Mouse (Mus musculus): ENCODE data around the gene Arhgap22. TPM values are rescaled to one million over a fixed set of nuclear protein-coding genes. Genes with fewer than 3 reads are reported as not detected.

Gene Arhgap22
- polyA plus RNA-seq, 1 experiment from 2014 or later, result 2.6 TPM

DNA sequence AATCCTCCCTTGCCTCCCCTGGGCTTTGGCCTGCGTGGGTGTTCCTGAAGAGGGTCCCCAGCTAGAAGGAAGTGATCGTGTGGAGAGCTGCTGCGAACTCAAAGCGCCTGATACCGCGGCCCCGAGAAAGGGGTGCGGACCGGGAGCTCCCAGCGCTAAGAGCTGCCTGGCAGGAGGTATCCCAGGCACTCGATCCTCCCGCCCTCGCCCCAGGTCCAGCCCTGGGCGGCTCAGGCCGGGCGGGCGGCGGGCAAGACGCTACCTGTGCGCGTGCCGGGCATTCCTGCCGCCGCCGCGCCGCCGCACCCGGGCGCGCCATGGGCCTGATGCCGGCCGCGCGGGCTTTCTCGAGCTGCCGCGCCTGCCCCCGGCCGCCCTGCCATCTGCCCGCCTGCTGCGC is 137.2 kb downstream of the Arhgap22 start:
- Histone ChIP-seq H3K9me3 (no peaks in the 10 kb centered on the region), H3K4me2 (peak overlapping the region; percentile 92), H3K9ac (peak overlapping the region; percentile 54), H3K4me1 (peaks cover 8% of the 10 kb centered on the region), H3K27ac (no peak overlapping the region), H3K36me3 (replicated peaks) (no peaks in the 10 kb centered on the region), H3K27me3 (replicated peaks) (peaks cover 42% of the 10 kb centered on the region), H3K4me3 (peak overlapping the region; percentile 50)
- peak; percentile 56; the same call in 1 of the 2 replicates for ATAC-seq (replicated peaks)
- WGBS, result 1% methylated on average over 39 of the region's 42 CpGs

DNA sequence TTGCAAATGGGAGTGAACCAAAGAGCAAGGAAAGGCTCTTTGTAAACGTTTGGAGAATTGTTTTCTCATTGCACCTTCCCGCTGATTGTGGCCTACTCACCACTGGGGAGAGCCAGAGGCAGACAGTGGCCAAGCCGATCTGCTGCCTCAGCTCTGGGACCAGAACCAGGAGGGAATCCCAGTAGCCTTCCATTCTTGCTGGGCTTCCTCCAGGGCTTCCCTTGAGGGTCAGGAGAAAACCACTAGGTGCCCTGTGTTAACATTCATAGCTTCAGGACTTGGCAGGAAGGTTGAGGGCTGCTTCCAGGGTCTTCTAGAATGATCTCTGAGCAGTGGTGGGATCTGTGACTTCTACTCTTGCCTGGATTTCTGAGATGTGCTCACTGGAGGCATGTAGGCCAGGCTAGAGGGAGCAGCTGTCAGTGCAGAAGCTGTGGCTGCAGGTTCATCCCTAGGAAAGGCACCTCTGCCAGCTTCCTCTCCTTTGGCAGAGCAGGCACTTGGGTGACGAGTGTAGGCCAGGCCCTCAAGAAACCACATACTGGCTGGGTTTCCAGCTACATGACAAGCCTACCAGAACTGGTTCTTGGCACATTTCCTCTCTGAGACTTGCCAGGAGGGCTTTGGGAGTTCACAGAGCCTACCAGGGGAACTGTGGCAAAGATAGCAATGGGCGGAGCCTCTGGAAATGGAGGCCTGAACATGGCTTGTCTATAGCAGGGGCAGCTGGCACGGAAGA is 138.3 kb downstream of the Arhgap22 start:
- Histone ChIP-seq H3K36me3 (replicated peaks) (no peaks in the 10 kb centered on the region), H3K4me3 (no peak overlapping the region), H3K9me3 (no peaks in the 10 kb centered on the region), H3K4me2 (no peak overlapping the region), H3K27ac (no peak overlapping the region), H3K27me3 (replicated peaks) (peaks cover 42% of the 10 kb centered on the region), H3K9ac (no peak overlapping the region), H3K4me1 (peaks cover 8% of the 10 kb centered on the region)
- 74% methylated on average over 6 of the region's 6 CpGs for WGBS
- ATAC-seq (replicated peaks), result no peak

DNA sequence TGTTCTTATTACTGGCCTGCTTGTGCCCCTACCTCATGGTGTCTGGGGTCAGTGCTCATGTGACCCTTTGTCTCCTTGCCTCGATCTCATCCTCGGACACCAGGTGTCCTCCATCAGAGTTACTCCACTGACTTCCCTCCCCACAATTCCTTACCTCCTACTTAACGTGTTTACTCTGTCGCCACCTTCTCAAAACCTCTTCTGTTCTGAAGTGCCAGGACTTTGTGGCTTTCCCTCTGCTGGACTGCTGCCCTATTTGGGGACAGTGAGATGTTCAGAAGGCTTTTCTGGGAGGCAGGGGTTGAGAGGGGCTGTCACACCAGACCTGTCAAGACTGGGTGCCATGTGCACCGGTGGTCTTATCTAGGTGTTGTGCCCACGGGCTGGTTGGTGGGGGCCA is 139.1 kb downstream of the Arhgap22 start:
- WGBS, result 85% methylated on average over 6 of the region's 6 CpGs
- no peaks in the 10 kb centered on the region for H3K9me3 ChIP-seq
- no peak overlapping the region for H3K4me3 ChIP-seq
- H3K4me1 ChIP-seq, result peaks cover 8% of the 10 kb centered on the region
- no peak overlapping the region for H3K4me2 ChIP-seq
- H3K9ac ChIP-seq, result no peak overlapping the region
- no peak for ATAC-seq (replicated peaks)
- H3K36me3 ChIP-seq (replicated peaks), result no peaks in the 10 kb centered on the region
- no peak overlapping the region for H3K27ac ChIP-seq
- peaks cover 42% of the 10 kb centered on the region for H3K27me3 ChIP-seq (replicated peaks)

DNA sequence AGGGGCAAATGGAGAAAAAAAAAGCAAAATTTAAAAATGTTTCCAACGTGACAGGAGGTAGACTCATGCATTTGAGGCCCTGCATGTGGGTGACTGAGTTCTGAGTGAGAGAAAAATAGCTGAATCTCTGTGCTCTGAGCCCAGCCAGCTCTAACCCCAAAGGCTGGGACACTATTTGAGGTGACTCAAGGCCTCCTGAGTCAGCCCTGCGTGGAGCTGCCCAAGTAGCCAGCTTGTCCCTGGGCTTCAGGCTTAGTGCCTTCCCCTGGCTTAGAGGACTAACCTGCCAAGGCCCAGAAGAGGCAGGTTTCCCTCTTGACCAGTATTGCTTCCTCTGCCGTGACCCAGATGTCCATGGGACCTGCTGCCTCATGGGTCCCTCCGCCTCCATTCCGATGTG is 141.4 kb downstream of the Arhgap22 start:
- Histone ChIP-seq H3K4me3 (no peak overlapping the region), H3K36me3 (replicated peaks) (no peaks in the 10 kb centered on the region), H3K9me3 (no peaks in the 10 kb centered on the region), H3K9ac (no peak overlapping the region), H3K4me1 (peaks cover 8% of the 10 kb centered on the region), H3K27me3 (replicated peaks) (peaks cover 25% of the 10 kb centered on the region), H3K27ac (no peak overlapping the region), H3K4me2 (no peak overlapping the region)
- WGBS, result 88% methylated on average over 5 of the region's 5 CpGs
- ATAC-seq (replicated peaks), result no peak

DNA sequence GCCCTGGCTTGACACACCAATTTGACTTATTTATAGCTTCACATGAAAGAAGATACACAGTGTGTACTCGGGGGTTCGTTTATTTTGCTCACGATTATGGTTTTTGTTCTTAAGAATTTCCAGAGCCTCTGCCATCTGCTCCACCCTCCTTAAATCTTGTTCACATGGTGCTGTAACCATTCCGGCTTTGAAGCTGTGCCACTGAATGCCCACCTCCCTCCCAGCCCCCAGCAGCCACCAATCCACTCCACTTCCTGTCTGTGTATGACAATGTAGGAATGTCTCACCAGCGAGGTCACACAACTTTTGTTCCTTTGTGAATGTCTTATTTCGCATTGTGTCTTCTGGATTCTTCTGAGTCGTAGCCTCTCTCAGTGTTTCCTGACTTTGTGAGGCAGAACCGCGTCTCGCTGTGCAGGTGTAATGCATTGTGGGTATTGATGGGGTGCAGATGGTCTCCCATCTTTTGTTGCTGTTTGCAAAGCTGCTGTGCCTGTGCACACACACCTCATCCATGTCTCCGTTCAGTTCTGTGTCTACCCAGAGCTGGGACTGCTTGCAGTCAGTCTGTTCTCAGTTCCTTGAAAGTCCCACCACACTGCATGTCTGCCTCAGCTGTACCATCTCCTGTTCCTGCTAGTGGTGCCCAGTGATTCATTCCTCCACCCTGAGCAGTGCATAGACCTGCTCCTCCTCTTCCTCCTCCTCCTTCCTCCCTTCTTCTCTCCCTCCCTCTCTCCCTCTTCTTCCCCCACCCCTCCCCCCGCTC is 144.0 kb downstream of the Arhgap22 start:
- Histone ChIP-seq H3K27ac (no peak overlapping the region), H3K9ac (no peak overlapping the region), H3K9me3 (no peaks in the 10 kb centered on the region), H3K36me3 (replicated peaks) (no peaks in the 10 kb centered on the region), H3K4me2 (no peak overlapping the region), H3K4me3 (no peak overlapping the region), H3K27me3 (replicated peaks) (0 out of 2 replicates have a peak, but pooled peaks cover under 1% of the 10 kb centered on the region), H3K4me1 (peaks cover 5% of the 10 kb centered on the region)
- WGBS, result 68% methylated on average over 12 of the region's 12 CpGs
- ATAC-seq (replicated peaks), result no peak

DNA sequence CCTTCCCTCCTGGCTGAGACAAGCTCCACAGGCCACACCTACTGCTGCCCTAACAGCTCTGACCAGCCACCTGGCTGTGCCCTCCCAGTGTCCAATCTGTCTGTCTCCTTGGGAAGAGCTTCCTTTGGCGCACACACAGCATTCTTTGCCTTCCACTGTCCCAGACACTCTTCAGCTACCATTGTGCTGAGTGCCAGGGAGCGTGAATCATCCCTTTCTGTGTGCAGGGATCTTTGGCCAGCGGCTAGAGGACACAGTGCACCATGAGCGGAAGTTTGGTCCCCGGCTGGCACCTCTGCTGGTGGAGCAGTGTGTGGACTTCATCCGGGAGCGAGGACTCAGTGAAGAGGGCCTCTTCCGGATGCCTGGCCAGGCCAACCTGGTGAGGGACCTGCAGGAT is 145.1 kb downstream of the Arhgap22 start:
- no peaks in the 10 kb centered on the region for H3K27me3 ChIP-seq (replicated peaks)
- no peak overlapping the region for H3K9ac ChIP-seq
- H3K4me1 ChIP-seq, result peaks cover 6% of the 10 kb centered on the region
- WGBS, result 87% methylated on average over 8 of the region's 8 CpGs
- ATAC-seq (replicated peaks), result no peak
- H3K9me3 ChIP-seq, result no peaks in the 10 kb centered on the region
- H3K4me2 ChIP-seq, result no peak overlapping the region
- no peak overlapping the region for H3K4me3 ChIP-seq
- no peaks in the 10 kb centered on the region for H3K36me3 ChIP-seq (replicated peaks)
- H3K27ac ChIP-seq, result no peak overlapping the region

DNA sequence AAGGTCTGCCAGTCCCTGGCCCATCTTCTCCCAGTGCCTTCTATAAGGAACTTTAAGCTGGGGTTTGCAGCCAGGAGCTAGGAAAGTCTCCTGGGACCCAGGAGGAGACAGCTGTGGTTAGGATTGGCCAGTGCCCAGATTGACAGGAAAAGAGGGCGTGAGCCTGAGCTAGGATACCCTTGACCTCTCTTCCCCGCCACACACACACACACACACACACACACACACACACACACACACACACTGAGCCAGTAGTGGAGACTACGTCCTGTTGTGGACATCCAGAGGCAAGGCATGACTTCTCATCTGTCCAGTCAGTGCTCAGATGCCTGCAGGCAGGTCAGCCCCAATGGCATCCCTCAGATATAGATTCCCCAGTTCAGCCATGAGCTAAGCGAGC is 147.7 kb downstream of the Arhgap22 start:
- H3K4me1 ChIP-seq, result peaks cover 6% of the 10 kb centered on the region
- no peak overlapping the region for H3K9ac ChIP-seq
- no peaks in the 10 kb centered on the region for H3K9me3 ChIP-seq
- no peak overlapping the region for H3K27ac ChIP-seq
- no peak overlapping the region for H3K4me2 ChIP-seq
- ATAC-seq (replicated peaks), result no peak
- 70% methylated on average over 3 of the region's 4 CpGs for WGBS
- H3K27me3 ChIP-seq (replicated peaks), result no peaks in the 10 kb centered on the region
- no peak overlapping the region for H3K4me3 ChIP-seq
- no peaks in the 10 kb centered on the region for H3K36me3 ChIP-seq (replicated peaks)

DNA sequence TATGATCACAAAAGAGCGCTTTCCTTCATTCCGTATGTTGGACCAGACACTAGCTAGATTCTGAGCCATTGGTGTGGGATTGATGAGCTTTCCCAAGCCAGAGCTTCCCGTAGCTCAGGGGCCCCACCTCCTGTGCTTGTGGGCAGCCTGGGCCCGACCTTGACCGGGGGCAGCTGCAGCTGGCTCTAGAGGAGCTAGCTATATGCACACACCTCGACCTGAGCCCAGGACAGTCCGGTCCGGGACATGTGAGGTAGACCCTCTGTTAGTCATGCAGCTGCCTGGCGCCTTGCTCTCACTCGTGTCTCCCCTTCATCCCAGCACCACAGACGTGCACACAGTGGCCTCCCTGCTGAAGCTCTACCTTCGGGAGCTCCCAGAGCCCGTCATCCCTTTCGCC is 148.3 kb downstream of the Arhgap22 start:
- ATAC-seq (replicated peaks), result no peak
- 76% methylated on average over 14 of the region's 14 CpGs for WGBS
- Histone ChIP-seq H3K36me3 (replicated peaks) (no peaks in the 10 kb centered on the region), H3K9ac (no peak overlapping the region), H3K4me1 (peaks cover 9% of the 10 kb centered on the region), H3K4me3 (no peak overlapping the region), H3K27ac (no peak overlapping the region), H3K4me2 (no peak overlapping the region), H3K27me3 (replicated peaks) (no peaks in the 10 kb centered on the region), H3K9me3 (no peaks in the 10 kb centered on the region)

DNA sequence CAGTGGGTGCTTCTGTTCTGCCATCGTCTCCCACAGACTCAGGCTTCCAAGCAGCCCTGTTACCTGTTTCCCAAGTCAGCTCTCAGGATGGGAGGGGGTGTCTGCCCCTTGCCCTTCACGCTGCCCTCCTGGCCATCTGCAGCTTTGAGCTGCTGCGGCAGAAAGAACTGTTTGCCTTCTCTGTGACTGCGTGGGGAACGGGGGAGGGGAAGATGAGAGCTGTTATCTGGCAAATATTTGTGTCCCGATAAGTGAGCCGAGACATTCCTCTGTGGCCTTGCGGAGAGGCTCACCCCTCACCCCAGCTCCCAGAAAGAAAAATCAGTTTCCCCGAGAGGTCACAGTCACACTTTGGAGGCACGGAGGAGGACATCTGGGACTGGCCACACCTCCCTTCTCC is 149.0 kb downstream of the Arhgap22 start:
- H3K9me3 ChIP-seq, result no peaks in the 10 kb centered on the region
- no peak overlapping the region for H3K27ac ChIP-seq
- no peaks in the 10 kb centered on the region for H3K36me3 ChIP-seq (replicated peaks)
- H3K4me2 ChIP-seq, result no peak overlapping the region
- WGBS, result 40% methylated on average over 10 of the region's 10 CpGs
- peaks cover 15% of the 10 kb centered on the region for H3K4me1 ChIP-seq
- H3K4me3 ChIP-seq, result no peak overlapping the region
- no peaks in the 10 kb centered on the region for H3K27me3 ChIP-seq (replicated peaks)
- H3K9ac ChIP-seq, result no peak overlapping the region
- ATAC-seq (replicated peaks), result no peak

DNA sequence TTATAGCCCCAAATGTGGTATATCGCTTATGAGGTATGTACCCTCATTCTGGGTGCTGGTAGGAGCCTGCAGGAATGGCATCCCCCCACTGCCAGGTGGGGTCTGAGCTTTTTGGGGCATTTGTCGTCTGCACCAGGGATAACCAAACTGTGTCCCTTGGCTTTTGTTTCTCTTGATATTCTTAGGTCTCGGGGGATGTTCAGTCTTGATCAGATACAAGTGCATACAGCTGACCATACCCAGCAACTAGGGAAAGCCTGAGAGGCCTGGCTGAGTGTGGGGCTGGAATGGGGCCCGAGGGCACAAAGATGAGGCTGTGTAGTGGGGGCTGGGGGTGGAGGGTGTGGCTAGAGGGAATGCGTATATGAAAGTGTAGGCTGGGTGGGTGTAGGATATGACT is 149.8 kb downstream of the Arhgap22 start:
- H3K27me3 ChIP-seq (replicated peaks), result no peaks in the 10 kb centered on the region
- H3K9ac ChIP-seq, result no peak overlapping the region
- no peaks in the 10 kb centered on the region for H3K36me3 ChIP-seq (replicated peaks)
- no peaks in the 10 kb centered on the region for H3K9me3 ChIP-seq
- ATAC-seq (replicated peaks), result no peak
- H3K4me2 ChIP-seq, result no peak overlapping the region
- 87% methylated on average over 5 of the region's 5 CpGs for WGBS
- H3K4me1 ChIP-seq, result peaks cover 15% of the 10 kb centered on the region
- H3K27ac ChIP-seq, result no peak overlapping the region
- no peak overlapping the region for H3K4me3 ChIP-seq

DNA sequence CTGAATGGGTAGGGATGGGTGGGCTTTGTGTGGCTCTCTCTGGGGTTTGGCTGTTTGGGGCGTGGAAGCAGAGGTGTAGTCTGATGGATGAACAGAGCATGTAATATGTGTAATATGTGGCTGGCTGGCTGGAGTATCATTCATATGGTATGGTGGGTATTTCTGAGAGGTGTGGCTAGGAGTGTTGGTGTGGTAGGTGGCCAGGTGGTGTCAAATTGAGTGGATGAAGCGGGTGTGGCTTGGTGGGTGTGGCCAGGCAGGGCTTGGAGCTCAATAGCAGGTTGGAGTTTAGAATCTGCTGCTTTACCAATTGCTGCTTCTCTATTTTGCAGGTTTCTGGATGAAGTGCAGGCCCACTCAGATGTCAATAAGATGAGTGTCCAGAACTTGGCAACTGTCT is 150.2 kb downstream of the Arhgap22 start:
- WGBS, result 98% methylated on average over 2 of the region's 2 CpGs

DNA sequence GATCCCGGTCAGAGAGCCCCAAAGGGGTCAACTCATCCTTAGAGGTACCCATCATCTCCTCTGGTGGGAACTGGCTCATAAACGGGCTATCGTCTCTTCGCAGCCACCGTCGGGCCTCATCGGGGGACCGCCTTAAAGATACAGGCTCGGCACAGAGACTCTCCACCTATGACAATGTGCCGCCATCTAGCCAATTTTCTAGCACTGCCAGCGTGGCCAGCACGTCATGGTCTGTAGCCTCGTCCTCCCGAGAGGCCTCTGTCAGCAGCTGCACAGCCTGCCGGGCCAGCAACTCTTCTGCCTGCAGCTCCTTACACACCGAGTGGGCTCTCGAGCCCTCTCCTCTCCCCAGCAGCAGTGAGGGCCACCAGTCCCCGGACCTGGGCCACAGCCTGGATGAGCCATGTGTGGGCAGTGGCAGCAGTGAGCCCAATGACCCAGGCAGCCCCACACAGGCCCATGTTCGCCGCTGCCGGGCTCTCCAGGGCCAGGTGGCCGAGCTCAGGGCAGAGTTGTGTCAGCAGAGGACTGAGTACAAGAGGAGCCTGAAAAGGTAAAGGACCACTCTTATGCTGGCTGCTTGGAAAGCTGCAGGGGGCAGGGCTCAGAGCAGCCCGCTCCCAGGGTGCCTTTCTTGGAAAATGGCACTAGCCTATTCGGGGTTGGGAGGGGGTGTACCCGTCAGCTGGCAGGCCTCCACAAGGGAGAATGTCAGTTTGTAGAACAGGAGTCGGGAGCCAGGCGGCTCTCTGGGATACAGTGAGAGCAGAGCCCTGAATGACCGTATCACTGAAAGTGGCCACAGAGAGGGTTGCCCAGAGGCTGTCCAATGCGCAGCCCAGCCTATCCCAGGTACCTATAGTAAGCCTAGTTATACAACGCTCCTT is 153.3 kb downstream of the Arhgap22 start:
- H3K27me3 ChIP-seq (replicated peaks), result no peaks in the 10 kb centered on the region
- H3K36me3 ChIP-seq (replicated peaks), result no peaks in the 10 kb centered on the region
- H3K9ac ChIP-seq, result no peak overlapping the region
- no peak for ATAC-seq (replicated peaks)
- H3K4me2 ChIP-seq, result no peak overlapping the region
- H3K4me1 ChIP-seq, result peaks cover 20% of the 10 kb centered on the region
- no peaks in the 10 kb centered on the region for H3K9me3 ChIP-seq
- H3K4me3 ChIP-seq, result no peak overlapping the region
- 63% methylated on average over 30 of the region's 30 CpGs for WGBS
- H3K27ac ChIP-seq, result no peak overlapping the region

More for the DNA sequence above, 150.2 kb downstream of the Arhgap22 start:
- no peaks in the 10 kb centered on the region for H3K9me3 ChIP-seq
- H3K4me3 ChIP-seq, result no peak overlapping the region
- H3K4me1 ChIP-seq, result peaks cover 15% of the 10 kb centered on the region
- no peak for ATAC-seq (replicated peaks)
- H3K27me3 ChIP-seq (replicated peaks), result no peaks in the 10 kb centered on the region
- H3K9ac ChIP-seq, result no peak overlapping the region
- no peak overlapping the region for H3K27ac ChIP-seq
- H3K4me2 ChIP-seq, result no peak overlapping the region
- no peaks in the 10 kb centered on the region for H3K36me3 ChIP-seq (replicated peaks)

All from midbrain, embryonic 15.5 days (tissue).